Mouse (Mus musculus): ENCODE results near the gene Atcay. TPM values are rescaled to one million over a fixed set of nuclear protein-coding genes. Genes with fewer than 3 reads are reported as not detected.

Atcay gene
- polyA plus RNA-seq (2012; rRNA removed): under 0.01 and 0.02 TPM in 2 replicates

DNA sequence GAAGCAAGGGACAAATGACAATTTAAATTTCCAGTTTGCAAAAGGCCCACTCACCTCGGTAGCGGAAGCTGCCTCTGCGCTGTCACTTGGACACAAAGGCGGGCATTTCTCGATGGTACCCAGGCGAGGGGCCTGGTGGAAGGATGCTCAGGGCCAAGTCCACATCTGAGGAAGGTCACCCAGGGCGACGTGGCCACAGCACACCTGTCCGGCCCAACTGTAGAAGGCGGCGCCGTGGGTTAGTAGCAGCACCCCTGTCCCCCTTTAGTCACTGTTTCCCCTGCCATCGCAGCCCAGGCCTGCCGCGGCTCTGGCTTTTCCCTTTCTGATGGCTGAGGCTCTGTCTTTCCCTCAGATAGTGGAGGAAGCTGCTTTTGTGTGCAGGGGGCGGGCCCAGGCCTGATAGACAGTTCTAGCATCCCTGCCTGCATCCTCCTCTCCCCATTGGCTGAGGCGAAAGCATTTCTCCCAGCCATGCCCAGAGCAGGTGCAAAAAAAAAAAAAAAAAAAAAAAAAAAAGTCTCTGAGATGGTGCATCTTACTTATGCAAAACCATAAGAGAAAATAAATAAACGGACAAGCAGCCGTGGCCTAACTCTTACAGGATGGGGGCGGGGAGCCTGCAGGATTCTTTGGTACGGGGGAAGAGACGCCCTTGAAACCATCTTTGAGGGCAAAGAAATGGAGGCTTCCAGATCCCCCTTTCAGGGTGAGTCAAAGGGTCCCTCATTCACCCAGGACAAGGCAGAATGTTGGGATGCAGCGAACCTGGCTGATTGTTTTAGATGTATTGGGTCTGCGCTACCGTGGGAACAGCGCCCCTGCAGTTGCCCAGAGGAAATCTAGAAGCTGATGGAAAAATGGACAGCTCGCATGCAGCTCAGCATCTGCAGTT lies at the start of gene Atcay:
Gene Atcay, minus strand, starts transcription at position 396 of the 895 bp plus-strand sequence.

DNA sequence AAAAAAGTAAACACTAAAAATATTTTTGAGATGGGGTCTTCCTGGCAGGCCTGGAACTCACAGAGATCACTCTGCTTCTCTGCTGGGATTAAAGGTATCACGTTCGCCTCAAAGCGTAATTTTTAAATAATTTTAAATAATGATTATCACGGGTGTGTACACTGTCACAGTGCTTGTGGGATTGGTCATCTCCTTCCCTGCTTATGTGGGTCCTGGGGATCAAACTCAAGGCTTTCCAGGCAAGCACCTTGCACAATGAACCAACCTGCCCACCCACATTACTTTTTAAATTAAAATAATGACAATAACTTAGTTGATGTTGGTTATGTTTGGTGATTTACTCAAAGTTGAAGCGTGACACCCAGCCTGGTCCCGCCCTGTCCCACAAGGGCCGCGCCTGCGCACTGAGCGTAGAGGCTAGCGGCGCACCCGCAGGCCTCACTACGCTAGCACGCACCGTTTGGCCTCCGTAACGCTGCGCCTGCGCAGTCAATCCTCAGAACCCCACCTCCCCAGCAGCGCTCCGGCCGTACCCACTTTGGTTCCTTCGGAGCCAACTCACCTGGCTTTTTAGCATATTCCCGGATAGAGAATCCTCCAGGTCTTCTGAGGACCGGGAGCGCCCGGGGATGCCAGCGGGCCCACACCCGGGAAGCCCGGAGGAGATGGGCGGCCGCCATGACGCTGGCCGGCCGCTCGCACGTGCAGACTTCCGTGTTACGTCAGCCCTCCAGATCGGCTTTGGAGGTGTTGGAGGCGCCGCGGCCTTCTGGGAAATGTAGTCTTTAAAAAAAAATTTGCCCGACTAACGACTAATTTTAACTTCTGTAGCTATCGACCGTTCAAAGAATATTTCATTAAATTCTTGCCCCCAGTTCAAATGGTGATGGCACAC lies 35.8 kb upstream of the Atcay start, which contains the start of the genes Mrpl54 and Apba3:
Gene Mrpl54, minus strand, starts transcription at position 724 of the 895 bp plus-strand sequence.
Gene Apba3, plus strand, starts transcription at position 750 of the 895 bp plus-strand sequence.

DNA sequence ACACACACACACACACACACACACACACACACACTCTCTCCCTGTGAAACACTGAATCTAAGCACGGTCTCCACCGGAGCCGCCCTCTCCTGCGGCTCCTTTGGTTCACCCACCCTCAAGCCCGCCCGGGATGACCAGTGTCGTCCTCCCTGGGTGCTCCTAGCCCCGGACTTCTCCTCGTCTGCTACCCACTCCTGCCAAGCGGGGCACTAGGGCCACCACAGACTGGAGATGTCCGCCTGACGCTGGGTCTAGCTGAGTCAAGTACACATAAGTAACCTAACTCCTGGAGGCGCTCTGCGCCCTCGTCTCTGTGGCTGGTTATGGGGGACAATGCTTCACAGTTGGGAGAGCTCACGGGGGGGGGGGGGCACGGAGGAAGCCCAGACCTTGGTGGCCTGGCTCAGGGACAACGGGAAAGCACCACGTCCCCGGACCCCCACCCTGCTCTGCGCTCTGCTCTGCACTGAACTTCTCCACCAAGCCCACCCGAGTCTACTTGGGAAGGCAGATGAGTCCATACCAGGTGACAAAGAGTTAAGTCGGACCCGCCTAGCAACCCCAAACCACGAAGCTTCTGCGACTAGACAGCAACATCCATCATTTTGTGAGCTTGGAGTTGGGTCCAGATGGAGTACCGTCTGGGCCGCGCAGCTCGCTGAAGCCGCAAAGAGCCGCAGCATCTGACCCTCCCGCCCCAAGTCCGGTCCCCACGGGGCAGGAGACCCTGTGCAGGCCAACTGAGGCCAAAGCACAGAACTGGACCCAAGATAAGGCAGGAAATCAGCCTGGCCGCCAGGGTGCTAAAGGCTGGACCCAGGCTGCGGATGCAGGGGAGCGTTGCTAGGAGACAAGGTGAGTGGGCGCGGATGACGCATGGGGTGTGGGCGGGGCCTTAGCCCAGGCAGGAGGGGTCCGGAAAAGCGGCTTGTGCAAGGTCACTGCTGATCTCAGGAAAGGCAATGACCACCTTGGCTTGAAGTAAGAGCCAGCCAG lies 22.1 kb upstream of the Atcay start, which contains the start of gene Matk:
Gene Matk, plus strand, starts transcription at position 512 of the 996 bp plus-strand sequence.

DNA sequence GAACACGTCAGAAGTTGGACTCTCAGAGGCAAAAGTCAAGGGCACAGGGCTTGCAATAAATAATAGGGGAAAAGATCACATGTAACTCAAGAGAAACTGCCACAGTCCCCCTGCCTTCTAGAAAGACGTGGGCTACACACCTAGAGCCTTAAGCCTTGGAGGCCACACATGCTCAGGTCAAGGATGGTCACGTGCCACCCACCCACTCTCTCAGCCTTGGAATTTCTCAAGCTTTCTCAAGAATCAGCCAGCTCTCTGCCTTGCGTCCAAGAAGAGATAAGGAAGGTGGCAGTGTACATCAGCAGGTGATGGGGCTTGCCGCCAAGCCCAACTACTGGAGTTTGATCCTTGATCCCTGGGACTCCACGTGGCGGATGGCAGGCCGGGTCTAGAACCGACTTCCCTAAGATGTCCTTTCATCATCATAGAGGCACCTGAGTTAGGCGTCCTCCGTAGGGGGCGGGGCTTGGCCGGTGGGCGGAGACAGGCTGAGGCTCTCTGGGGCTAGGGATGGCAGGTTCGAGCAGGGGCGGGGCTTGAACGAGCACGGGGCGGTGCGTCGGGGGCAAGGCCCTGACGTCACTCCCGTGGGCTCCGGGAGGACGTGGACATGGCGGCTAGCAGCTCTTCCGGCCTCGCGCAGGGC lies 2.1 kb upstream of the Atcay start, which contains the start of gene Zfr2:
Gene Zfr2, plus strand, starts transcription at position 576 of the 646 bp plus-strand sequence.

DNA sequence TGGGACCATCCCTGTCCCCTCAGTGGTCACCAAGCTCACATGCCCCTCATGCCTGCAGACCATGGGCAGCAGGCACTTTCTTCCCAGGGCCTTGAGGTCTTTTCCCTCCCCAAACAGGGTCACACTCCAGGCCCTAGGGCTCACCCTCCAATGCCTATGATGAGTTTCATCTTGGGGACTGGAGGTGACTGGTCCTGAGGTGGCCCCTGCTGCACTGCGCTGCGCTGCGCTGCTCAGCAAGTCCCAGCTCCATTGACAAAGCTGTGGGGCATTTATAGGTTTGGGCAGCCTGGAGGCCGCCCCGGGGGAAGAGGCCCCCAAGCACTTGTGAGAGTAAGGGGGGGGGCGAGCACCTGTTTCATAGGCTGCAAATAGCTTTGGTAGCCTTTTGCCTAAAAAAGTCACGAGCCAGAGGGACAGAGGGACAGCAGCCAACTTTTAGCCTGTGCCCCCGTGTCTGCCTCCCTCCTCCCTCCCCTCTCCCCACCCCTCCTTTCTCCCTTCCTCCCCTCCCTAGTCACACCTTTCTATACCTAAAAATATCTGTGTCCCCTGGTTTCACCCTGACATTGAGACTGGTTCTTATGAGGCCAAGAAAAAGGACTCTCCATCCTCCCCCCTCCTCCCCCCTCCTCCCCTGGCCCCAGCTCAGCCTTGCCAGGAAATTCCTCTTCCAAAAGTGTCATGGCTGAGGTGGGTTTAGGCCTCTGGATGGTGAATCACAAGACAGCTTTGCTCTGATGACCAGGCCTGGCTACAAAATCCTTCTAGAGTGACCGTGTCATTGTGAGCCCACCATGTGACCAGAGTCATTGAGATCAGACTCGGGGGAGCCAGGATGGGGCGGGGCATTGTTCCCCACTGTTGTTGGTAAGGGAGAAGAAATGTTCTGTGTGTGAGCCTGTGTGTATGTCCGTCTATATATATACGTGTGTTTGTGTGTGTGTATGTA lies 28.6 kb downstream of the Atcay start, which contains the start of gene Nmrk2:
Gene Nmrk2, minus strand, starts transcription at position 245 of the 952 bp plus-strand sequence.

DNA sequence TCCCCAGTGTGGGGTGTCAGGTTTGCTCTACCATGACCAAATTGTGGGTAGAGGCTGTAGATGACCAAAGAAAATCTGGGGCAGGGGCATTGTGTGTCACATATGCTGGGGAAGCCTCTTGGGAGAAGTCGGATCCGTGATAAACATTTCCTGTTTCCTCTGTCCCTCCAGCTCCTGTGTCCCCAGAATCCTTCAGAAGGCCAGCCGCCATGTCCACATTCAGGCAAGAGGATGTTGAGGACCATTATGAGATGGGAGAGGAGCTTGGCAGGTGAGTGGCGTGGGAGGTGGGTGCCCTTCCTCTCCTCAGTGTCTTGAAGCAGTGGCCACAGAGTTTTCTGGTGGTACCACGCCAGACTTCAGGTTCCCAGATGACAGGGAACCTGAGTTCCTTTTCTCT lies 46.8 kb downstream of the Atcay start, which contains the start of gene 4930442H23Rik:
Gene 4930442H23Rik, minus strand, starts transcription at position 45 of the 400 bp plus-strand sequence.

DNA sequence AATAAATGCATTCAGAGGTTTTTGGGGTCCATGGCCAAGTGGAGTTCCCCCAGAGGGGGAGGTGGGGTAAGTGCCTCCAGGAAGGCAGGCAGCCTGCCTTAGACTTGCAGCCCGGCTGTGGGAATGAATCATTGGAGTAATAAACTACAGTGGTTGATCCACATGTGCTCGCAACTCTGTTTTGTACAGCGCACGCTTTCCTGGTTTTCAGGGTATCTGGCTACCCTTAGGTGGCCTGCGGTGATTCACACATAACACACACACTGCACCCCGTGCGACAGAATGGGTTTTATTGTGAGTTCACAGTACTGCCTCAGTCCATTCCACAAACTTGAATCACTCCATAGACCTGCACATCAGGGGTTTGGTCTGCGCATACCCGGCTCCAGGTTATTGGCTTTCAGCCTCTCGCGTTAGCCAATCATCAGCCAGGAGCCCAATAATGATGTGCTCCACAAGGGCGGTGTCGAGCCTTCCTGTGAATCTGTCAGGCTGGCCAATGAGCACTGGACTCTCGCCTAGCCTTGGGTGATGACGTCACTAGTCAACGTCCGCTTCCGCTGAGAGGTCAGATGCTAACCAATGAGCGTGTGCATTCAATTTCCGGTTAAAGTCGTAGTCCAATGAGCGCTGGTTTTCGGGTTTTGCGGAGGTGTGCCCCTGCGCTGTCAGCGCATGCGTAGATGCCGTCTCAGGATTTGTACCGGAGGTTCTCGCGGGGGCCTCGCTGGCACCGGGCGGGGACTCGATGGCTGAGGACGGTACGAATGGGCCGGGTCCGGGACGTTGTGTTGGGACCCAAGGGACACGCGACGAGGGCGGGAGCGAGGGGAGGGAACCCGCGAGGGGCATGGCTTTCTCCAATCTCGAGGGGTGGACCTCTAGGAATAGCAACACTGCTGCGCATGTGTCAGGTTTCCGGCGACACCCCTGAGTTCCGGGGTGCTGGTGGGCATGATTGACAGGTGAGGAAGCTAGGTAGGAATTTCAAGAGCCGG lies 48.0 kb downstream of the Atcay start, which contains the start of gene Dapk3:
Gene Dapk3, plus strand, starts transcription at position 670 of the 998 bp plus-strand sequence.

DNA sequence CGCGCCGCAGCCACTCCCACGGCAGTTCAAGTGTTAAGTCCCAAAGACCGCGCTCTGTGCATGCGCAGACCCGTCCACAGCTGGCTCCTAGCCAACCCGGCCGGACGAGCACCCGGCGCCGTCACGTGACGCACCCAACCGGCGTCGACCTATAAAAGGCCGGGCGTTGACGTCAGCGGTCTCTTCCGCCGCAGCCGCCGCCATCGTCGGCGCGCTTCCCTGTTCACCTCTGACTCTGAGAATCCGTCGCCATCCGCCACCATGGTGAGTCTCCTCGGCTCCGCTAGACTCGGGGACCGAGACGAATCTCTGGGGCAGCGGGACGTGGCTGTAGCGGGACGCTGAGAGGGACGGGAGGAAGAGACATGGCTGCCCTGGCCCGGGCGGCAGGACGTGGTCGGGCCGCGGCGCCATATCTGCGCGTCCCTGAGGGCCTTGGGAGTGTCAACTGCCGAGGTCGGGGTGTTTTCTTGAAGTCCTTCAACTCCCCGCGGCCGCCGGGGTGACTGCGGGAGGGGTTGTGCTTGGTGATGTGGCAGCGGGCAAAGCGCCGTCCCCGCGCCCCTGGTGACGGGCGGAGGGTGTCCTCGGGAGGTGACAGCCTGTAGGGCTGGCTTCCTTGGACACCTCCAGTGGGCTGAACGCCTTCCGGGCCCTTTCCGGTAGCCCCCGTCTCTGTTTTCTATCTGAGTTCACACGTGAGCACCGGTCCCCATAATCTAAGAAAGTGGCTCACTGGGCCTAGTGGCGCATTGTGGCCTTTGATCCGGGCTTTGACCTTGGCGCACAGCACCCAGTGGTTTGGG lies 54.0 kb downstream of the Atcay start, which contains the start of gene Eef2:
Gene Eef2, plus strand, starts transcription at position 166 of the 806 bp plus-strand sequence.

DNA sequence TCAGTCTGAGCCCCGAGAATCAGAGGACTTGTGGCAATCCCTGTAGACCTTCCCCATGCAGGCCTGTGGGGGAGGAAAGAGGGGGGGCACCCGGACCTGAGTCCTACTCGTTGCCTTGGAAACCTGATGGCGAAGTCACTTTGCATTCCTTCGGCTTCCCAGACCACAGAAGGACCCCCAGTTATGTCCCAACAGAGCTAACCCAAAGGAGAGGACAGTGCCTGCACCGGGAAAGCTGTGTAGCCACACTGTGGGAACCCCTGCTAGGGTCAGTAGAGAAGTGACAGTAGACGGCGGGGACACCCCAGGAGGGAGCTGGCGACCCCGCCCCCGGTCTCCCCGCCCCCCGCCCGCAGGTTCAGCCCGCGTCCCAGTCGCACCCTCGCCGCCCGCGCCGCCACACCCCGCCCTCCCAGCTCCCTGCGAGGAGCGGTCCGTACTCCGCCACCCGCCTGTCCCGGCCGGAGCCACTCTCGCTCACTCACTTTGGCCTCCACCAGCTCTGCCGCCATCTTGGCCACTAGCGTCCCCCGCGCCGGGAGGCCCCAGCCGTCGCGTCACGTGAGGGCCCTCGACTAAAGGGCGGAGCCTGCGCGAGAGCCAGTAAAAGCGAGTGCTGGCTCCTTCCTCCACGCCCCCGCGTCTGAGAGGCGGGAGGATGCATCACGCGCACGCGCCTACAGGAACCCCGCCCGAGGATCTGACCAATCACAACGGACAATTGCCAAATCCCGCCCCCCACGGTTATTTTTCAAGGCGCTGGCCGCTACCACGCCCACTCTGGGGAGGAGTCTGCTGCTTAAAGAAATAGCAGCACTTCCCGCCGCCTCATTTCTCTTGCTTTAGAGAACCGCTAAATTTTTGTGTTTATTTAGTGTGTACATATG lies 63.2 kb downstream of the Atcay start, which contains the start of gene Pias4:
Gene Pias4, minus strand, starts transcription at position 724 of the 887 bp plus-strand sequence.

Other genes starting within 250 kb of the Atcay start
- gene Gng7, start 215.9 kb downstream of the Atcay start, polyA plus RNA-seq (2012; rRNA removed): 0.25 and 0.29 TPM in 2 replicates
- gene Diras1, start 205.2 kb downstream of the Atcay start, polyA plus RNA-seq (2012; rRNA removed): 0.01 TPM in 1 of 2 replicates, not detected in the other
- gene Slc39a3, start 193.4 kb downstream of the Atcay start, polyA plus RNA-seq (2012; rRNA removed): 3.4 and 3.8 TPM in 2 replicates
- 33.9 and 37.4 TPM in 2 replicates for gene Sgta, start 170.7 kb downstream of the Atcay start, polyA plus RNA-seq (2012; rRNA removed)
- gene Thop1, start 160.8 kb downstream of the Atcay start, polyA plus RNA-seq (2012; rRNA removed): 20.2 and 21.2 TPM in 2 replicates
- gene Creb3l3, start 132.0 kb downstream of the Atcay start, polyA plus RNA-seq (2012; rRNA removed): 10.0 and 12.8 TPM in 2 replicates
- 48.6 and 59.6 TPM in 2 replicates for gene Map2k2, start 124.9 kb downstream of the Atcay start, polyA plus RNA-seq (2012; rRNA removed)
- gene Zbtb7a, start 95.6 kb downstream of the Atcay start, polyA plus RNA-seq (2012; rRNA removed): 13.8 and 16.4 TPM in 2 replicates
- gene Pias4, start 62.9 kb downstream of the Atcay start, polyA plus RNA-seq (2012; rRNA removed): 9.9 and 11.4 TPM in 2 replicates
- gene Eef2, start 54.2 kb downstream of the Atcay start, polyA plus RNA-seq (2012; rRNA removed): 555 and 587 TPM in 2 replicates
- 15.3 and 17.6 TPM in 2 replicates for gene Dapk3, start 47.8 kb downstream of the Atcay start, polyA plus RNA-seq (2012; rRNA removed)
- not detected in 2 replicates for gene 4930442H23Rik, start 47.0 kb downstream of the Atcay start, polyA plus RNA-seq (2012; rRNA removed)
- gene Nmrk2, start 28.8 kb downstream of the Atcay start, polyA plus RNA-seq (2012; rRNA removed): not detected in 2 replicates
- gene Zfr2, start 2.3 kb upstream of the Atcay start, polyA plus RNA-seq (2012; rRNA removed): 0.55 and 0.80 TPM in 2 replicates
- 0.77 and 0.83 TPM in 2 replicates for gene Matk, start 22.1 kb upstream of the Atcay start, polyA plus RNA-seq (2012; rRNA removed)
- gene Mrpl54, start 36.1 kb upstream of the Atcay start, polyA plus RNA-seq (2012; rRNA removed): 48.0 and 56.2 TPM in 2 replicates
- gene Apba3, start 36.1 kb upstream of the Atcay start, polyA plus RNA-seq (2012; rRNA removed): 13.7 and 14.8 TPM in 2 replicates
- 0.21 and 0.25 TPM in 2 replicates for gene Tjp3, start 60.7 kb upstream of the Atcay start, polyA plus RNA-seq (2012; rRNA removed)
- gene Pip5k1c, start 62.1 kb upstream of the Atcay start, polyA plus RNA-seq (2012; rRNA removed): 9.9 and 12.5 TPM in 2 replicates
- gene Cactin, start 90.3 kb upstream of the Atcay start, polyA plus RNA-seq (2012; rRNA removed): 23.1 and 24.3 TPM in 2 replicates
- gene Tbxa2r, start 97.9 kb upstream of the Atcay start, polyA plus RNA-seq (2012; rRNA removed): 2.3 and 2.5 TPM in 2 replicates
- 0.01 TPM in 2 replicates for gene Gipc3, start 112.4 kb upstream of the Atcay start, polyA plus RNA-seq (2012; rRNA removed)
- 23.8 and 26.9 TPM in 2 replicates for gene Hmg20b, start 119.6 kb upstream of the Atcay start, polyA plus RNA-seq (2012; rRNA removed)
- 7.4 and 8.6 TPM in 2 replicates for gene Mfsd12, start 126.7 kb upstream of the Atcay start, polyA plus RNA-seq (2012; rRNA removed)
- 0.43 and 0.84 TPM in 2 replicates for gene 4930404N11Rik, start 135.0 kb upstream of the Atcay start, polyA plus RNA-seq (2012; rRNA removed)
- gene Fzr1, start 147.7 kb upstream of the Atcay start, polyA plus RNA-seq (2012; rRNA removed): 57.1 and 63.1 TPM in 2 replicates
- gene Dohh, start 153.6 kb upstream of the Atcay start, polyA plus RNA-seq (2012; rRNA removed): 28.6 and 30.2 TPM in 2 replicates
- 0.84 and 0.93 TPM in 2 replicates for gene Gm48551, start 153.6 kb upstream of the Atcay start, polyA plus RNA-seq (2012; rRNA removed)
- 0.55 and 0.90 TPM in 2 replicates for gene Gm48552, start 158.2 kb upstream of the Atcay start, polyA plus RNA-seq (2012; rRNA removed)
- 1.7 and 2.0 TPM in 2 replicates for gene Smim24, start 162.2 kb upstream of the Atcay start, polyA plus RNA-seq (2012; rRNA removed)
- gene Nfic, start 224.8 kb upstream of the Atcay start, polyA plus RNA-seq (2012; rRNA removed): 1.2 and 1.3 TPM in 2 replicates